Mouse (Mus musculus) natural killer cell, adult 2 months (primary cell): Measurements from ENCODE around the gene Polr3f.

ENCODE experiments used
- DNase-seq, 2 experiments: peaks; one replicate each; pipeline ENCODE4 v3.0.0; 2022; ENCODE audit warnings: low spot score in 2 of 2

Polr3f gene

DNA sequence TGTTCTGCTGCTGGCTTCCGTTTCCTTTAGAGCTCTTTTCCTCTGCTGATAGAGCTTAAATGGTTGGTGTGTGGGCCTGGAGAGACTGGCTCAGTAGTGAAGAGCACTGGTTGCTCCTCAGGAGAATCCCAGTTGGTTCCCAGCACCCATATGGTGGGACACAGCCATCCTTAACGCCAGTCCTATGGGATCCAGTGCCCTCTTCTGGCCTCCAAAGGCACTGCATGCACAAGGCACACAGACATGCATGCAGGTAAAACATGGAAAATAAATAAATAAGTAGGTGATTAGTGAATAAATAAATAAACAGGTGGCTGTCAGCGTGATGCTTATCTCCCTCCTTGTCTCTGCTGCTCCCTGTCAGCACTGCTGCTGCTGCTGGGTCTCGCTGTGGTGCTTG is 61.2 kb downstream of the Polr3f start:
- DNase-seq, result no peak
